18 mouse cellular contexts compared by ENCODE assay signal in the genomic region with DNA sequence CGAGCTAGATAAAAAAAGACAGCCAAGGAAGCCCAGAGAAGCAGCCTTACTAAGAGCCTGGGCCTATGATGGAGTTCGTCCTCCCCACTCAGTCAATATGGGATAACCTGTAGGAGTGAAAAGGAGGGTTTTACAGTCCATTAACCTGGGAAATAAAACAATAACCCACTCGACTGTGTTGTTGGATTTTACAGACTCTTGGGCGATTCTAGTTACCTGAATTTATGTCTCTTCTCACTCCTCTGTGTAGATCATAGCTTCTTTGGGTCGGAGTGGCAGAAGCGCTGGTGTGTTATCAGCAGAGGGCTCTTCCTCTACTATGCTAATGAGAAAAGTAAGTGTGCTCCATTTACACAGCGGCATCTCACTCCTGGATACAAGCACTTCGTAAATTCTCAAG.
DNase-seq lines count a peak whose midpoint lies in the region; ATAC-seq and TF ChIP-seq lines count a peak whose summit lies in the region.
"Had no signal": no experiment of that assay in that cellular context is flagged by ENCODE, and none has a peak within 500 bp of the region (broad histone marks: within the 10 kb centered on the region; RNA-seq: fewer than 3 reads in every experiment).

No protein-coding gene starts in this region.

- DNase-seq in kidney, postnatal 0 days (ENCODE audit: low spot score) = peak; percentile 79
- DNase-seq in kidney, postnatal 4 days = no peak
- DNase-seq: adrenal gland, adult 2 months; adrenal gland, adult 8-10 months; adrenal gland, postnatal 10 days; adrenal gland, postnatal 14 days; adrenal gland, postnatal 25 days; adrenal gland, postnatal 36 days; B cell, adult 2 months; cerebellum, adult 11 months; cerebellum, adult 11-12 months; cerebellum, adult 18-20 months had no signal

- H3K4me3 ChIP-seq in kidney, embryonic 14.5 days (ENCODE audit: low read length) = no peak overlapping the region
- H3K4me3 ChIP-seq in kidney, embryonic 15.5 days (replicated peaks) = no peak overlapping the region
- H3K4me3 ChIP-seq in kidney, postnatal 0 days (replicated peaks; ENCODE audit: low read depth, low read length) = no peak overlapping the region

- H3K4me2 ChIP-seq in kidney, embryonic 14.5 days (replicated peaks; ENCODE audit: low read depth, low read length) = no peak overlapping the region
- no peak overlapping the region for H3K4me2 ChIP-seq in kidney, embryonic 15.5 days
- no peak overlapping the region for H3K4me2 ChIP-seq in kidney, postnatal 0 days (ENCODE audit: low read length)

- peak; percentile 60; the same call in 1 of the 2 replicates for ATAC-seq in kidney, embryonic 14.5 days (ENCODE audit: low FRiP score, low TSS enrichment)
- no peak for ATAC-seq in kidney, embryonic 15.5 days (replicated peaks; ENCODE audit: low FRiP score)
- no peak for ATAC-seq in kidney, postnatal 0 days (replicated peaks; ENCODE audit: low FRiP score, low read depth)
- ATAC-seq: activated CD4-positive, CD25-positive, alpha-beta regulatory T cell, adult 4 months; CD4-positive, CD25-positive, alpha-beta regulatory T cell, adult 4 months; Patski had no signal

- TF ChIP-seq CTCF in kidney, postnatal 0 days (IDR thresholded peaks at IDR 0.05; ENCODE audit: low read depth) = no peak

- no peak overlapping the region for H3K9ac ChIP-seq in kidney, embryonic 14.5 days (ENCODE audit: low read depth, low read length)
- no peak overlapping the region for H3K9ac ChIP-seq in kidney, embryonic 15.5 days
- H3K9ac ChIP-seq in kidney, postnatal 0 days (ENCODE audit: low read depth, low read length) = no peak overlapping the region

- 30% methylated on average over 8 of the region's 8 CpGs for WGBS in kidney, embryonic 14.5 days
- 34% methylated on average over 8 of the region's 8 CpGs for WGBS in kidney, embryonic 15.5 days
- WGBS in kidney, postnatal 0 days = 29% methylated on average over 8 of the region's 8 CpGs

- 0 out of 2 replicates have a peak, but pooled peaks cover 5% of the 10 kb centered on the region for H3K27me3 ChIP-seq in kidney, embryonic 14.5 days (ENCODE audit: control insufficient read depth, insufficient read depth, low read length)
- peaks cover 26% of the 10 kb centered on the region for H3K27me3 ChIP-seq in kidney, embryonic 15.5 days
- H3K27me3 ChIP-seq in kidney, postnatal 0 days (ENCODE audit: insufficient read depth, low read length) = no peaks in the 10 kb centered on the region
- H3K27me3 ChIP-seq: Patski had no signal

- H3K27ac ChIP-seq in kidney, embryonic 14.5 days (ENCODE audit: low read depth, low read length) = no peak overlapping the region
- no peak overlapping the region for H3K27ac ChIP-seq in kidney, embryonic 15.5 days
- H3K27ac ChIP-seq in kidney, postnatal 0 days = no peak overlapping the region

- no peaks in the 10 kb centered on the region for H3K36me3 ChIP-seq in kidney, embryonic 14.5 days (ENCODE audit: control insufficient read depth, insufficient read depth, low read length)
- H3K36me3 ChIP-seq in kidney, embryonic 15.5 days = no peaks in the 10 kb centered on the region
- no peaks in the 10 kb centered on the region for H3K36me3 ChIP-seq in kidney, postnatal 0 days (ENCODE audit: insufficient read depth, low read length)
- H3K36me3 ChIP-seq: G1E had no signal

- H3K4me1 ChIP-seq in kidney, embryonic 14.5 days (ENCODE audit: control insufficient read depth, insufficient read depth, low read length) = peaks cover 8% of the 10 kb centered on the region; the same call in 1 of the 2 replicates
- 0 out of 2 replicates have a peak, but pooled peaks cover 7% of the 10 kb centered on the region for H3K4me1 ChIP-seq in kidney, embryonic 15.5 days
- no peaks in the 10 kb centered on the region for H3K4me1 ChIP-seq in kidney, postnatal 0 days (replicated peaks; ENCODE audit: insufficient read depth, low read length)

- H3K9me3 ChIP-seq in kidney, embryonic 14.5 days (ENCODE audit: control insufficient read depth, low read length) = no peaks in the 10 kb centered on the region
- H3K9me3 ChIP-seq in kidney, embryonic 15.5 days (replicated peaks) = no peaks in the 10 kb centered on the region
- H3K9me3 ChIP-seq in kidney, postnatal 0 days (replicated peaks; ENCODE audit: low read length) = no peaks in the 10 kb centered on the region
- H3K9me3 ChIP-seq: G1E had no signal
